Mouse (Mus musculus) CD8-positive naive resting alpha-beta T cell, adult 2 months (primary cell): ENCODE results near the gene Kctd21.

Experiments used
- DNase-seq, 2 experiments: peaks; one replicate each; pipeline ENCODE4 v3.0.0; 2022; ENCODE audit warnings: low read depth in 2 of 2, low spot score in 2 of 2

The Kctd21 gene

DNA sequence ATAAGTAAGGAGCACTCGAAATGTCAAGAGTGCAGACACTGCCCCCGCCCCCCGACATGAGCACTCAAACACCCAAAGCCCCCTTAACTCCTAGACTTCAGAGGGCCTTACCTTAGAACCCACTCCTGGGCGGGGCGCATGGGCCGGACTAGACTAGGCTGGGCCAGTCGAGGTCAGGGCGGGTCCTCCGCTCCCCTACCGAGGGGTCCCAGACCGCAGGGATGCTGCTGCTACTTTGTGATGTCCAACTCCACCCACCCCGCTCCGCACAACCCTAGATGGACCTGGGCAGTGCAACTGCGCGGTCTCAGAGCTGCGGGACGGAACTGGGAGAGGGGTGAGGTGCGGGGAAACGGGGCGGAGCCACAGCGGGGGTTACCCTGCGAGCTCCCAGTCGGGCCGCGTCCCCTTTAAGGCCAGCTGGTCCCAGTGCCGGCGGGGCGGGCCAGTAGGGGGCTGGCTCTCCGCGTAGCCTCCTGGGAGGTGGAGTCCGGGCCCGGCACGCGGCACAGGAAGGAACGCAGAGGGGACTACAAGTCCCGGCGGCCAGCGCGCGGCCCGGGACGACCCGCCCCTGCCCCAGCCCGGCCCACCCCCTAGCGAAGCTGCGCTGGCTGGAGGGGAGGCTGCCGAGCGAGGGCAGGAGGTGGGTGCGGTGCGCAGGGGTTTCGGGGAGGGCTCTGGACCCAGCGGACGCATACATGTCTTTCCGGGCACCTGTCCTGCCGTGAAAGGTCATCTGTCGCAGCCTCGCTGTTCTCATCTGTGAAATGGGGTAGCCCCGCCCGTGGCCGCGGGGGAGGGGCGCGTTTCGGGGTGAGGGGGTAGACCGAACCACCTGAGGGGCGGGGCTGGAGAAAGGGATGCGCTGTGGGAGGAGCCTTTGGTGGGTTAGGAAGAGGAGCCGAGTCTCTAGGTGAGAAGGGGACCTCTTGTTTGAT is at the start of gene Kctd21, which contains the start of gene Usp35:
Gene Kctd21, plus strand, starts transcription at position 602 of the 941 bp plus-strand sequence.
Gene Usp35, minus strand, starts transcription at position 295 of the 941 bp plus-strand sequence.
- DNase-seq, result peak; percentile 86 to 93

- DNase-seq, result no peak
These were observed 35.1 kb upstream of the Kctd21 start for GRCm38 (mm10) chr7:97296986-97297385.

DNA sequence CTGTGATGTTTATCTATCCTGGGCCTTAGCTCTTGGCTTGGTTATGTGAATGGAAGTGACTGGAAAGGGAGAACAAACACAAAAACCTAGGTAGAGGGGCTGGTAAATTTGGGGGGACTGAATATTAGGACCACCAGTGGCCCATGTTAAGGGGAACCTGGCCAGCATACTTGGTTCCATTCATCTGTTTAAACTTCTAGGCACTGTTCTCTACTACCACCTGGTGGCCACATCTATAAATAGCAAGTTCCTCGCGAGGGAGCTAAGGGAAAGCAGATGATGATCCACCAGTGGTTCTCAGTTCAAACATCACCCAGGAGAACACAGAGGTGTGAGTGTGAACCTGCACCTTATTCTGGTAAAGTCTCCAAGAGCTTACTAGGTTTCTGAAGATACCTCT is 34.7 kb upstream of the Kctd21 start:
- DNase-seq, result peak; percentile 17 to 46

GRCm38 (mm10) chr7:97298279-97298678 is 33.8 kb upstream of the Kctd21 start:
- DNase-seq, result no peak

- no peak for DNase-seq
These were observed 33.2 kb upstream of the Kctd21 start for GRCm38 (mm10) chr7:97298943-97299342.

DNA sequence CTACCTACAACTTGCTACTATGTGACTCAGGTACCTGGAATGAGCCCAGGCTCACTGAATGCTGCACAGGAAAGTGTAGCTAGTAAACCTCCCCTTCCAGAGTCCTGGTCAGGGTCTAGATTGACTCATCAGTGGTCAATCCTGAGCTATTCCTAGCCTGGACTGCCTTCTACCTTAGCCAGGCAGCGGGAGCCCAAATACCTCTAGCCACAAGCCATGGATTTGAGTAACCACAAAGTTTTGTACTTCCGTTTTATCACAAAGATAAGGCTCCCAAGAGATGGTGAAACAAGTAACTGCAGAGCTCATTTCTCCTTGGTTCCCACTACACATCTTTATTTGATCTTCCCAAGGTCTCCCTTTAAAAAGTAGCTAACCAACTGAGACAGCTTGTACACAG is 31.2 kb upstream of the Kctd21 start:
- no peak for DNase-seq

DNA sequence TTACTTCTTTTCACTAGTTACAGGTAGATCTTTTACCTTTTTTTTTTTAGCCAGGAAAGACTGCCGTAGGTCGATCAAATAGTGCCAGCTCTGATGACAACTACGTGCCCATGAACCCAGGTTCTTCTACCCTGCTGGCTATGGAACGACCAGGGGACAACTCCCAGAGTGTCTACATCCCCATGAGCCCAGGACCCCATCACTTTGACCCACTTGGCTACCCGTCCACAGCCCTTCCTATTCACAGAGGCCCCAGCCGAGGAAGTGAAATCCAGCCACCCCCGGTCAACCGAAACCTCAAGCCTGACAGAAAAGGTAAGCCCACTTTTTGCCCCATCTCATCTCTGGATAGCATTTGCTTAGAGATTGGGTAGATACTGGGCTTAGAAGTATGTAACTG is 30.8 kb upstream of the Kctd21 start:
- no peak for DNase-seq

GRCm38 (mm10) chr7:97302261-97302660 is 29.9 kb upstream of the Kctd21 start:
- DNase-seq, result no peak

- DNase-seq, result no peak
These were observed 29.3 kb upstream of the Kctd21 start for GRCm38 (mm10) chr7:97302876-97303275.

DNA sequence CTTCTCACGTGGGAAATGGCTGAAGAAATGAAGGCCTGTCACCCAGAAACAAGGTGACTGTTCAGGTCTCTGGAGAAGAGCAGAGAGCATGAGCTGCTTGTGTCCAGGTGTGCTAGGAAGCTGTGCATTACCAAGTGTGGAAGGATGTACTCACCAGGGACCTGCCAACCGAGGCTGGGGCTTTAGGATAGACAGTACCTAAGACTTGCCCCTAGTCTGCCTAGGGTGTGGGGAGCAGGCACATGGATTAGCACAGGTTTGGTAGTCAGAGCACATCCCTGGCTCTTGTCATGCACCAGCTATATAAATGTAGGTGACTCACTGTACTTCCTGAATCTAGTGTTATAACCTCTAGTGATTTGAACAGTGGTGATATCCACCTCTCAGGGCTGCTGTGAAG is 28.5 kb upstream of the Kctd21 start:
- no peak for DNase-seq

- no peak for DNase-seq
These were observed 27.7 kb upstream of the Kctd21 start for GRCm38 (mm10) chr7:97304471-97304870.

- DNase-seq, result no peak
These were observed 26.9 kb upstream of the Kctd21 start for GRCm38 (mm10) chr7:97305206-97305605.

- DNase-seq, result no peak
These were observed 25.3 kb upstream of the Kctd21 start for GRCm38 (mm10) chr7:97306813-97307212.

- no peak for DNase-seq
These were observed 24.6 kb upstream of the Kctd21 start for GRCm38 (mm10) chr7:97307546-97307945.

DNA sequence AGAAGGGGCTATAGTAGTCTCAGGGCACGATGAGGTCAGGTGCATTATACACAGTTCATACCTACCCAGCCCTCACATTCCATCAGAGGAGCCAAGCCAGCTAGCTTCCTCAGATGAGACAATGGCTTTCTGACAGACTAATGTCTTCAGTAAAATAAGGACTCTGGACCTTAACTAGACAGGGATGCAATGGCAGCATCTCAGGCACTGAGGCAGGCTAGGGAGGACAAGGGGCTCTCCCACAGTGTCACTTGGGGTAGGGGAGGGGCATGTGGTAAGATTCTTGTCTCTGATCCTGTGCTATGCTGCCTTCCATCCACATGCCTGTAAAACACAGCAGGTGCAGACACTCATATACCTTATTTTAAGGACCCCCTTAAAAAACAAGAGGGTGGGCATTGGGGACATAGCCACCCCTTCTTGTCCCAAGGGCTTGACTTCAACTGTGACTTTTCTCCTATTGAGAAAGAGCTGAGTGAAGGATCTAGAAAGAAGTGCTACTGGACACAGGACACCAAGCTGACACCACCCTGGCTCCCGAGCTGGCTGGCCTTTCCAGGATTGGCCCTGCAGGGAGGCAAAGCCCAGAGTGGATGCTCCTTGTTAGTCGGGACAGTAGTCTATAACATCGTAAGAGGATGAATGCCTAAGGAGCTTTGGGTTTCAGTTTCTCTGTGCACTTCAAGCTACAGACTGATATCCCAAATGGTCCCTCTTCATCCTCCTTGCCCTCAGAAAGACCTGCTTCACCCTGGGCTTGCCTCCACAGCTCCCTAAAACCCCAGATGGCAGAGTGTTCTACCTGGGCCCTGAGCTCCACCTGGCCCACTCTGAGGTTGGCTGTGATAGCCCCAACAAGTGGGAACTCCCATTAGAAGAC is 22.4 kb upstream of the Kctd21 start:
- DNase-seq, result no peak

- DNase-seq, result no peak
These were observed 21.8 kb upstream of the Kctd21 start for GRCm38 (mm10) chr7:97310341-97310635.

DNA sequence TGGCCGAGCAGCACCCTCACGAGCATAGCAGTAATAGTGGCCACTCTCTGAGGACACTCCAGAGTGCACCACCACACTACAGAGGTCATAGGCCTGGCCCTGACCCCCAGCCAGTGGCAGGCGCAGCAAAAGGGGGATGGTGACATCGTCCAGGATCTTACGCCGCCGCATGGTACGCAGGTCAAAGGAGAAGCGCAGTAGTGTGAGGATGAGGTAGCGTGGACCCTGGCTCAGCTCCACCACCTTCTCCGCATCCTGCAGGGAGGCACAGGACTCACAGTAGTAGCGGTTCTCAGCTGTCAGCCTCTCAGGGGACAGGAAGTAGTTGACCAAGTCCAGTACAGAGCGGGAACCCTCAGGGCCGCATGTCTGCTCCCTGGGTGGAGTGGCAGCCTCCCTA is 20.5 kb upstream of the Kctd21 start:
- no peak for DNase-seq

- DNase-seq, result no peak
These were observed 19.9 kb upstream of the Kctd21 start for GRCm38 (mm10) chr7:97312196-97312595.

- no peak for DNase-seq
These were observed 19.3 kb upstream of the Kctd21 start for GRCm38 (mm10) chr7:97312856-97313255.

DNA sequence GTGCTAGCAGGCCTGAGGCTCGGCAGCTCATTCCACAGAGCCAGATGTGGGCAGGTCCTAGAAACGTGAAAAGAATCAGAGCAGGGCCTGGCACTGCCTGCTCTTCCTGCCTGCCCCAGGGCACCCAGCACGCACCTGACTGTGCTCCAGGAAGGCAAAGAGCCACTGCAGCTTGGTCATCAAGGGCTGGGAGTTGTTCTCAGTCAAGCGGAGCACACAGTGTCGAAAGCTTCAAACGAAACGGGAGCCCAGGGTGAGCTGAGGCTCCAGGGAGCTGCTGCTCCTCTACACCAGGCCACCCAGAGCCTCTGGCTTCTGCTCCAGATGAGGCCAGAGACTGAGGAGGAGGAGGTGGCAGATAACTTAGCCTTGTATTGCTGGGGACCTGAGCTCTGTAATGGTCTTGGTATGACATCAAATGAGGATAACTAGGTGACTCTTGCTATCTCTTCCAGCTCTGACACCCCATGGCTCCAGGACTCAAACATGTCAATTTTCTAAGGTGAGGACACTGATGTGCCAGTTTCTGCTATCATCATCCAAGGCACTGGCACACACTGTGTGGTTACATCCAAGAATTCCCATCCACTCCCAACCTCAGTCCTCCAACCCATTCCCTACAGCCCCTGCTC is 18.6 kb upstream of the Kctd21 start:
- DNase-seq, result no peak

DNA sequence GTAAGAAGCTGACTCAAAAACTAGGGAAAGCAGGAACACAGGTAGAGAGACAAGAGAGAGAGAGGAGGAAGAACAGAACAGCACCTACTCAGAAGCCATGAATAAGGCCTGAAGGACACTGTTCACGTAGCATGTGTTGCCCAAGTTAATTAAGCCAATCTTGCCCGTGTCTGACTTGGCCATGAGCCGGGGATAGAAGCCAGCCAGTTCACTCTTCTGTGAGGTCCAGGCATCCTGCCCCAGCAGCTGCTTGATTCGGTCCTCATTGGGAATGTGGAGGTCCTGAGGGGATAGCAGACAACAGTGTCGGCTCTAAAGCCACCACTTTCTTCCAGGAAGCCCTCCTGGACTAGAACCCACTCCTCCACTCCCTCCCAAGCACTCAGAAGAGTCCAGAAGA is 17.5 kb upstream of the Kctd21 start:
- no peak for DNase-seq

DNA sequence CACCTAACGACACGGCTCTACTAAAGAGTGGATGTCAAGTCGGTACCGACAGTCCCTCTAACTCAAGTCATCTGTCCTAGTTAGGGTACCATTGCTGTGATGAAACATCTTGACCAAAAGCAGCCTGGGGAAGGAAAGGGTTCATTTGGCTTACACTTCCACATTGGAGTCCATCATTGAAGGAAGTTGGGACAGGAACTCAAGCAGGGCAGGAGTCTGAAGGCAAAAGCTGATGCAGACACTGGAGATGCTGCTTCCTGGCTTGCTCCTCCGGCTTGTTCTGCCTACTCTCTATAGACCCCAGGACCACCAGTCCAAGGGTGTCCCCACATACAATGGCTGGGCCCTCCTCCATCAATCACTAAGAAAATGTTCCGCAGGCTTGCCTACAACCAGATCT is 16.5 kb upstream of the Kctd21 start:
- no peak for DNase-seq
